Mouse (Mus musculus): ENCODE measurements at regions not wholly inside any gene's neighbourhood (a gene's known extent, or its start where the extent isn't known, plus 50 kb on each side); places are given as distances from the start of the nearest gene placed in this dataset.
A peak's percentile ranks its signal among the peaks of the same experiment; 100 is the strongest.
"Not testable (repeated sequence)": the region's sequence is repeated elsewhere in the genome, so short reads cannot be mapped to it uniquely, and the experiment has no call there.

DNA sequence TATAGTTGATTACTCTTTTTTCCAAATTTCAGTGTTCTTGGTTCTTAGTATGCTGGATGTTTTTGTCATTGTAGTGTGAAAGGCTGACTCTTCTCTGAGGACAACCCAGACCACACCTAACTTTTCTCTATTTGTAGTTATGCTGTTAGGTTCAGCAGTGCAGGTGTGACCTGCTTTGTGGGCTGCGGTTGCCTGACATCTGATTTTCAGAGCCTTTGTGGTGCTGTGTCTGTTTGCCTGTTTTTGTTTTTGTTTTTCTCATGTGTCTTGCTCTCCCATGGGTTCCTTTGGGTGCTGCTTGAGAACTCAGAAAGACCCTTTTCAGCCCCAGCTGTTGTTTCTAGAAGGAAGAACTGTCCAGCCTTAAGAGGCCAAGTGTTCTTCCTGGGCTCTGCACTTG, 52.0 kb upstream of the Trpm1 start:
- no peak for DNase-seq

DNA sequence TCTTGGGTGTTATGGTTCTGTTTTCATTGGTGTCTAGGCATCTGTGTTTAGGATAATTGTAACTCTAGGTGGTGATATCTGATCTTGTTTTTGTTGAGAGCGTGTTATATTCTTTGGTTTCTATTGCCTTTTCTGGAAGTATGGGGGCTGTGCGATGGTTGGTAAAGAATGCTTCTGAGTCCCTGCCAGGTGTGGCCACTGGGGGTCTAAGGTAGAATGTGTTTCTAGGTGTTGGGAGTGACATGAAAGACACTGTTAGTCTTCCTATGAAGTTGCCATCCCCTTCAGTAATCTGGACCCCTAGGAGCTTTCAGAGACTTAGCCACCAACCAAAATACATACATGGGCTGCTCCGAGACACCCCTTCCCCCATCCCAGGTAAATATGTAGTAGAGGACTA, 54.0 kb upstream of the Trpm1 start:
- no peak for DNase-seq

DNA sequence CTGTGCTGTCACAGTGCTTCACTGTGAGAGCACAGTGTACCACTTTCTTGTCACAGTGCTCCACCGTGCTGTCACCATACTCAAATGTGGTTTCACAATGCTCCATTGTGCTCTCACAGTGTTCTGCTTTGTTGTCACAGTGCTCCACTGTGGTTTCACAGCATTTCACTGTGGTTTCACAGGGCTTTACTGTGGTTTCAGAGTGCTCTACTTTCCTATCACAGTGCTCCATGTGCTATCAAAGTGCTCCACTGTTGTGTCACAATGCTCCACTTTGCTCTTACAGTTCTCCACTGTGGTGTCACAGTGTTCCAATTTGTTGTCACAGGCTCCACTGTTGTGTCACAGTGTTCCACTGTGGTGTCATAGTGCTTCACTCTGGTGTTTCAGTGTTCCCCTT, 63.6 kb upstream of the Trpm1 start:
- no peak for DNase-seq

DNA sequence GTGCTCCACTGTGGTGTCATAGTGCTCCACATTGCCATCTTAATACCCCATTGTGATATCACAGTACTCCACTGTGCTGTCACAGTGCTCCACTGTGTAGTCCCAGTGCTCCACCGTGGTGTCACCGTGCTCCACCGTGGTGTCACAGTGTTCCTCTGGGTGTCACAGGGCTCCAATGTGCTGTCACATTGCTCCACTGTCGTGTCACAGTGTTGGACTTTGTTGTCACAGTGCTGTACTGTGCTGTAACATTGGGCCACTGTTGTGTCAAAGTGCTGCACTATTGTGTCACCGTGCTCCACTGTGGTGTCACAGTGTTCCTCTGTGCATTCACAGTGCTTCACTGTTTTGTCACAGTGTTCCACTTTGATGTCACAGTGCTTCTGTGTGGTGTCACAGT, 64.6 kb upstream of the Trpm1 start:
- no peak for DNase-seq

DNA sequence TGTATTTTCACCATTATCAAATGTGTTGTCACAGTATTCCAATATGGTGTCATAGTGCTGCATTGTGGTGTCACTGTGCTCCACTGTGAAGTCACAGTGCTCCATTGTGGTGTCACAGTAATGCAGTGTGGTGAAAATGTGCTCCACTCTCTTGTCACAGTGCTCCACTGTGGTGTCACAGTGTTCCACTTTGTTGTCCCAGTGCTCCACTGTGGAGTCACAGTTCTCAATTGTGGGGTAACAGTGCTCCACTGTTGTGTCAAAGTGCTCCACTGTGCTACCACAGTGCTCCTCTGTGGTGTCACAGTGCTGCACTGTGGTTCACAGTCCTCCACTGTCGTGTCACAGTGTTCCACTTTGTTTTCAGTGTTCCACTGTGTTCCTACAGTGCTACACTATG, 69.7 kb upstream of the Trpm1 start:
- not testable (repeated sequence) for DNase-seq

DNA sequence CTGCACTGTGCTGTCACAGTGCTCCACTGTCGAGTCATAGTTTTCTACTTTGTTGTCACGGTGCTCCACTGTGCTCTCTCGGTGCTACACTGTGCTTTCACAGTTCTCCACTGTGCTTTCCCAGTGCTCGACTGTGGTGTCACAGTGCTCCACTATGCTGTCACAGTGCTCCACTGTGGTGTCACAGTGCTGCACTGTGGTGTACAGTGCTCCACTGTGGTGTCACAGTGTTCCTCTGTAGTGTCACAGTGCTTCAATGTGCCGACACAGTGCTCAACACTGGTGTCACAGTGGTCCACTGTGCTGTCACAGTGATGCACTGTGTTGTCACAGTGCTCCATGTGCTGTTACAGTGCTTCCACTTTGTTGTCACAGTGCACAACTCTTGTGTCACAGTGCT, 71.0 kb upstream of the Trpm1 start:
- DNase-seq = no peak

DNA sequence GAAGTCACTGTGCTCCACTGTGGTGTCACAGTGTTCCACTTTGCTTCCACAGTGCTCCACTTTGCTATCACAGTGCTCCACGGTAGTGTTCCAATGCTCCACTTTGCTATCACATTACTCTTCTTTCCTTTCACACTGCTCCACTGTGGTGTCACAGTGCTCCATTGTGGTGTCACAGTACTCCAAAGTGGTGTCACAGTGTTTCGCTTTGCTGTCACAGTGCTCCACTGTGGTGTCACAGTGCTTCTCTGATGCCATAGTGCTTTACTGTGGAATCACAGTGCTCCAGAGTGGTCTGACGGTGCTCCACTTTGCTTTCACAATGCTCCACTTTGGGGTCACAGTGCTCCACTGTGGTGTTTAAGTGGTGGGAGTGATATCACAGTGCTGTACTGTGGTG, 71.4 kb upstream of the Trpm1 start:
- no peak for DNase-seq

DNA sequence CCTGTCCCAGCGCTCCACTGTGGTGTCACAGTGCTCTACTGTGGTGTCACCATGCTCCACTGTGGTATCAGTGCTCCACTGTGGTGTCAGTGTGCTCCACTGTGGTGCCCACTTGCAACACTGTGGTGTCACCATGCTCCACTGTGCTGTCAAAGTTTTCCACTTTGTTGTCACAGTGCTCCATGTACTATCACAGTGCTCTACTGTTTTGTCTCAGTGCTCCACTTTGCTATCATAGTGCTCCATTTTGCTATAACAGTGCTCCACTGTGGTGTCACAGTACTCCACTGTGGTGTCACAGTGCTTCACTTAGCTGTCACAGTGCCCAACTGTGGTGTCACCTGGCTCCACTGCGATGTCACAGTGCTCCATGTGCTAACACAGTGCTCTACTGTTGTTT, 72.0 kb upstream of the Trpm1 start:
- DNase-seq = no peak

DNA sequence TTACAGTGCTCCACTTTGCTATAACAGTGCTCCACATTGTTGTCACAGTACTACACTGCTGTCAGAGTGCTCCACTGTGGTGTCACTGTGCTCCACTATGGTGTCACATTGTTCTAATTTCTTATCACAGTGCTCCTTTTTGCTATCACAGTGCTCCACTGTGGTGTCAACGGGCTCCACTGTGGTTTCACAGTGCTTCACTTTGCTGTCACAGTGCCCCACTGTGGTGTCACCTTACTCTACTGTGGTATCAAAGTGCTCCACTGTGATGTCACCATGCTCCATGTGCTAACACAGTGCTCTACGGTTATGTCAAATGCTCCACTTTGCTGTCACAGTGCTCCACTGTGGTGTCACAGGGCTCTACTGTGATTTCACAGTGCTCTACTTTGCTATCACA, 72.6 kb upstream of the Trpm1 start:
- no peak for DNase-seq

DNA sequence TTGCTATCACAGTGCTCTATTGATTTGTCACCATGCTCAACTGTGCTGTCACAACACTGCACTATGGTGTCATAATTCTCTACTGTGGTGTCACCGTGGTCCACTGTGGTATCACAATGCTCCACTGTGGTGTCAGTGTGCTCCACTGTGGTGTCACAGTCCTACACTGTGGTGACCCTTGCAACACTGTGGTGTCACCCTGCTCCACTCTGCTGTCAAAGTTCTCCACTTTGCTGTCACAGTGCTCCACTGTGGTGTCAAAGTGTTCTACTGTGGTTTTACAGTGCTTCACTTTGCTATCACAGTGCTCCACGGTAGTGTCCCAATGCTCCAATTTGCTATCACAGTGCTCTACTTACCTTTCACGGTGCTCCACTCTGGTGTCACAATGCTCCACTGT, 74.3 kb upstream of the Trpm1 start:
- DNase-seq = no peak

DNA sequence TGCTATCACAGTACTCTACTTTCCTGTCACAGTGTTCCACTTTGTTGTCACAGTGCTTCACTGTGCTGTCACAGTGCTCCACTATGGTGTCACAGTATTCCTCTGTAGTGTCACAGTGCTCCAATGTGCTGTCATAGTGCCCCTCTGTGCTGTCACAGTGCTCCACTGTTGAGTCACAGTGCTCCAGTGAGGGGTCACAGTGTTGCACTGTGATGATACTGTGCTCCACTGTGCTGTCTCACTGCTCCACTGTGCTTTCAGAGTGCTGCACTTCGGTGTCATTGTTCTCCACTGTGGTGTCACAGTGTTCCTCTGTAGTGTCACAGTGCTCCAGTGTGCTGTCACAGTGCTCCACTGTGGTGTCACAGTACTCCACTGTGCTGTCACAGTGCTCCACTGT, 75.0 kb upstream of the Trpm1 start:
- DNase-seq = no peak

DNA sequence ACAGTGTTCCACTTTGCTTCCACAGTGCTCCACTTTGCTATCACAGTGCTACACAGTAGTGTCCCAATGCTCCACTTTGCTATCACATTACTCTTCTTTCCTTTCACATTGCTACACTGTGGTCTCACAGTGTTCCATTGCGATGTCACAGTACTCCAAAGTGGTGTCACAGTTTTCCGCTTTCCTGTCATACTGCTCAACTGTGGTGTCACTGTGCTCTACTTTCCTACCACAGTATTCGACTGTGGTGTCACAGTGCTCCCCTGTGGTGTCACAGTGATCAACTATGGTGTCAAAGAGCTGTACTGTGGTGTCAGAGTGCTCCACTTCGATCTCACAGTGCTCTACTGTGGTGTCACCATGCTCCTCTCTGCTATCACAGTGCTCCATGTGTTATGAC, 76.1 kb upstream of the Trpm1 start:
- no peak for DNase-seq

DNA sequence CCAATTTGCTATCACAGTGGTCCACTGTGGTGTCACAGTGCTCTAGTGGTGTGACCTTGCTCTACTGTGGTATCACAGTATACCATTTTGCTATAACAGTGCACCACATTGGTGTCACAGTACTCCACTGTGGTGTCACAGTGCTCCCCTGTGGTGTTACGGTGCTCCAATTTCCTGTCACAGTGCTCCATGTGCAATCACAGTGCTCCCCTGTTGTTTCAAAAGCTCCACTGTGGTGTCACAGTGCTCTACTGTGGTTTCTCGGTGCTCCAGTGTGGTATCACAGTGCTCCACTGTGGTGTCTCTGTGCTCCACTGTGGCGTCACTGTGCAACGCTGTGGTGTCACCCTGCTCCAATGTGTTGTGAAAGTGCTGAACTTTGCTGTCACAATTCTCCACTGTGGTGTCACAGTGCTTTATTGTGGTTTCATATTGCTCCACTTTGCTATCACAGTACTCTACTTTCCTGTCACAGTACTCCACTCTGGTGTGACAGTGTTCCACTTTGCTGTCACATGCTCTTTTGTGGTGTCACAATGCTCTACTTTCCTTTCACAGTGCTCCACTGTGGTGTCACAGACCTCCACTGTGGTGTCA, 76.8 kb upstream of the Trpm1 start:
- no peak for DNase-seq

DNA sequence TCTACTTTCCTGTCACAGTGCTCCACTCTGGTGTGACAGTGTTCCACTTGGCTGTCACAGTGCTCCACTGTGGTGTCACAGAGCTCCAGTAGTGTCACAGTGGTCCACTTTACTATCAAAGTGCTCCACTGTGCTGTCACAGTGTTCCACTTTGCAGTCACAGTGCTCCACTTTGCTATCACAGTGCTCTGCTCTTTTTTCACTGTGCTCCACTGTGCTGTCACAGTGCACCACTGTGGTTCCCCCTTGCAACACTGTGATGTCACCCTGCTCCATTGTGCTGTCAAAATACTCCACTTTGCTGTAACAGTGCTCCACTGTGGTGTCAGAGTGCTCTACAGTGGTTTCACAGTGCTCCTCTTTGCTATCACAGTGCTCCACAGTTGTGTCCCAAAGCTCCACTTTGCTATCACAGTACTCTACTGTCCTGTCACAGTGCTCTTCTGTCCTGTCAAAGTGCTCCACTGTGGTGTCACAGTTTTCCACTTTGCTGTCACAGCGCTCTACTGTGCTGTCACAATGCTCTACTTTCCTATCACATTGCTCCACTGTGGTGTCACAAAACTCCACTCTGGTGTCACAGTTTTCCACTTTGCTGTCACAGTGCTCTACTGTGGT, 77.8 kb upstream of the Trpm1 start:
- no peak for DNase-seq

DNA sequence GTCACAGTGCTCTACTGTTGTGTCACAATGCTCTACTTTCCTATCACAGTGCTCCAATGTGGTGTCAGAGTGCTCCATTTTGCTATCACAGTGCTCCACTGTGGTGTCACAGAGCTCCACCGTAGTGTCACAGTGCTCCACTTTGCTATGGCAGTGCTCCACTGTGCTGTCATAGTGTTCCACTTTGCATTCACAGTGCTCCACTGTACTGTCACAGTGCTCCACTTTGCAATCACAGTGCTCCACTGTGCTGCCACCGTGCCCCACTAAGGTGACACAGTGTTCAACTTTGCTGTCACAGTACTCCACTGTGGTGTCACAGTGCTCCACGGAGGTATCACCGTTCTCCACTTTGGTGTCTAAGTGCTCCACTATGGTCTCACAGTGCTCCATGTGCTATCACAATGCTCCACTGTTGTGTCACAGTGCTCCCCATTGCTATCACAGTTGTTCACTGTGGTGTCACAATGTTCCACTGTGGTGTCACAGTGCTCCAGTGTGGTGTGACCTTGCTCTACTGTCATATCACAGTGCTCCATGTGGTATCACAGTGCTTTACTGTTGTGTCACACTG, 78.9 kb upstream of the Trpm1 start:
- no peak for DNase-seq

DNA sequence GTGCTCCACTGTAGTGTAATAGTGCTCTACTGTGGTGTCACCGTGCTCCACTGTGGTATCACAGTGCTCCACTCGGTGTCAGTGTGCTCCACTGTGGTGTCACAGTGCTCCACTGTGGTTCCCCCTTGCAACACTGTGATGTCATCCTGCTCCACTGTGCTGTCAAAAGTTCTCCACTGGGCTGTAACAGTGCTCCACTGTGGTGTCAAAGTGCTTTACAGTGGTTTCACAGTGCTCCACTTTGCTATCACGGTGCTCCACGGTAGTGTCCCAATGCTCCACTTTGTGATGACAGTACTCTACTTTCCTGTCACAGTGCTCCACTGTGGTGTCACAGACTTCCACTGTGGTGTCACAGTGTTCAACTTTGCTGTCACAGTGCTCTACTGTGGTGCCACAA, 79.4 kb upstream of the Trpm1 start:
- DNase-seq = no peak

DNA sequence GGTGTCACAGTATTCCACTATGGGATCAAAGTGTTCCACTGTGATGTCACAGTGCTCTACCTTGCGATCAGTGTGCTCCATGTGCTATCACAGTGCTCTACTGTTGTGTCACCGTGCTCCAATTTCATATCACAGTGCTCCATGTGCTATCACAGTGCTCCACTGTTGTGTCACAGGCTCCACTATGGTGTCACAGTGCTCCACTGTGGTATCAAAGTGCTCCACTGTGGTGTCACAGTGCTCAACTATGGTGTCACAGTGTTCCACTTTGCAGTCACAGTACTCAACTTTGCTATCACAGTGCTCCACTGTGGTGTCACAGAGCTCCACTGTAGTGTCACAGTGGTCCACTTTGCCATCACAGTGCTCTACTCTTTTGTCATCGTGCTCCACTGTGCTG, 79.9 kb upstream of the Trpm1 start:
- DNase-seq = no peak

DNA sequence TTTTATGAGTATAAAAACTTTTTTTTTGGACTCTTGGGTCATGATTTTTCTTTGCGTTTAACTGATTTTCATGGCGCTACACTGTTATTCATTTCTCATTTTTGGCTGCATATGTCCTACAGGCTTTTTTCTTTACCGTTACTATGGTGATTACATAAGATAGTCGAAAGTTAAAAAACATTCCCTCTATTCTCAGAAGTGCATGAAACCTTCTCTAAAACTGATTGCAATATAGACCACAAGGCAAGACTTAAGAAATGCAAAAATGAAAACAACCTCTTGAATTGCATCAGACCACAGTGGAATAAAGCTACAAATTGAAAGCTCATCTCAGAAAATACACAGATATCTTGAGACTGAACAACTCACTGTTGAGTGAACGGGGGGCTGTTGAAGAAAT, 82.7 kb upstream of the Trpm1 start:
- no peak for DNase-seq

DNA sequence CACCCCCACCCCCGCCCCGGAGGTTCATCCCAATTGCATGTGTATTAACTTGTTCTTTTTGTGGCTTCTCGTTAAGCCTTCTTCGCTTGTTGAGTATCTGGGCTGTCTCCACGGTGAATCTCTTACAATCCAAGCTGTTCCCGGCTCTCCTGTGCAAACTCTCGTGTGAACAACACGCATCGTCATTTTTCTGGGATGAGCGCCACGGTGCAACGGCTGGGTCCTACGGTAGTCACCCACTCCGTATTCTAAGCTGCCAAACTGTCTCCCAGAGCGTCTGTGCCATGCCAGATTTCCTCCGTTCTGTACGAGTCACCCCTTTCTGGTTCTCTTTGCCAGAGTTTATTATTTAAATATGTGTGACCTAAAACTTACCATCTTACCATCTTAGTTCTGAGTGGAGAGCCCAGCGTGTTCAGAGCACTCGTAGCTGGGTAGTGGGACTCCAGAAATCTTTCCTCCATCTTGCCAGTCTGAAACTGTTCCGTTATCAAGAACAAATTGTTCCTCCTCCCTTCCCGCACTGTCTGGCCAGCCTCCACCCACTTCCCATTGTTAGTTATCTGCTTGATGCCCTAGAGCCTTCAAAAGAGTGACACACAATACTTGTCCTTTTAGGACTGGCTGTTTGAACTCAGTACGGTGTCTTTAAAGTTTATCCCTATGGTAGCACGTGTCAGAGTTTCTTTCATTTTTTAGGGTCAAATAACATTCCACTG, 87.9 kb upstream of the Trpm1 start:
- DNase-seq = no peak

DNA sequence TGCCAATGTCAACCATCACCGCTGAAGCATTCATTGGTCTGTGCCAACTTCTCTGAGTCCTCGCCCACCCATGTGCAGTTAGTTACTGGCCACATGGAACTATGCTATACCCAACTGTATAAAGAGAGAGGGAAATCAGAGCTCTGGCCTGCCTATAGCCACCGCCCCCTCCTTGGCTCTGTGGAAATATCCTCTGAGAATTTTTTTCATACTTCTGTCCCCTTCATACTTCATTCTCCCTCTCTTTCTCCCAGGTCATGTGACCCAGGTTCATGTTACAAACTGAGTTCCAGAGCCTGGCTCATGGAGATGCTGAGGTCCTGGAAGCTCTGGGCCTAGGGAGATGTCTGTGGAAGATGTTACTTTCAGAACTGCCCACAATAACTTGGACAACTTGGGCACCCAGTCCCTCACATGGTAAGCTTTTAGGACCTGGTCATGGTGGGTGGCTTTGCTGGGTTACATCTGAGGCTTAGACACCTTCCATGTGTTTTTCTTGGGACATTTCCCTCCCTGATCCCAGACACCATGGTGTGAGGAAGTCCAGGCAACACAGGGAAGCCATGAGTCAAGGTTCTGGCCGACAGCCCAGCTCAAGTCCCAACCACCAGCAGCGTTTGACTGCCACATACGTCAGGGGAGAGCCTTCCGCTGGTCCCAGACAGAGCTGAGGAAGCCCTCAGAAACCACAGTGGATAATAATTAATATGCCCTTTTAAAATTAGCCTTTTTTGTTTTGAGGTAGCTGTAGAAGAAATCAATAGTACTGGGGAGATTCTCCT, 89.0 kb upstream of the Trpm1 start:
- peak; percentile 71 for DNase-seq

DNA sequence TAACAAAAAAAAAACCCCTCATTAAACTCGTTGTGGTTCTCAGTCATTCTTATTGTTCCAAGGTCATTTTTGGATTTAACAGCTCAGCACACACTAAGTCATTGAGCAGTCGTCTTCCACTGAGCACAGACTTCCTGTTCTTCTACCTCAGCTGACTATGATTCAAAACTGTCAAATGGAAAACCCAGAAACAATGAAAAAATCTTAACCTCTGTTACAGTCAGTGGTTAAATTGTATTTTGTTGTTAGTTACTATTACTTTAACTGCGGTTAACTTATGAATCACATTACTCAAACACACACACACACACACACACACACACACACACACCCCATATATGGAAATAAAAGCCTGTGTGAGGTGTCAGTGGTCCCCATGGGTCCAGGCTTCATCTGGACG, 92.5 kb upstream of the Trpm1 start:
- DNase-seq = no peak

DNA sequence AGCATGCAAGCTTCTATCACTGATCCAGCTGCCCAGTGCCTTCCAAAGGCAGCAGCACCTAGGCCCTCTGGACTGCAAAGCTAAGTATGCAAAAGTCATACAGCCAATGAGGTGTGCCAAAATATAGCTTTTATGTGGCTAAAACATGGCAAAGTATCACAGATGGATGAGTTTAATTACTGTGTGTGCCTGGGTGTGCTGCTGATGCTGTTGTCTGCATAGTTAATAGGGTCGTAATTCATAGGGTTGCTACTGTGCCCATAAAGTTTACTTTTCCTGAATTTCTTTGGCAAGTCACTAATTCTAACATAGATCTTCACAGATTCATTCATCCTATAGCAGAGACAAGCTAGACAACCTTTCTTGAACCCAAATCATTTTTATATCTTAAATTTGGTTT, 93.1 kb upstream of the Trpm1 start:
- DNase-seq = no peak

DNA sequence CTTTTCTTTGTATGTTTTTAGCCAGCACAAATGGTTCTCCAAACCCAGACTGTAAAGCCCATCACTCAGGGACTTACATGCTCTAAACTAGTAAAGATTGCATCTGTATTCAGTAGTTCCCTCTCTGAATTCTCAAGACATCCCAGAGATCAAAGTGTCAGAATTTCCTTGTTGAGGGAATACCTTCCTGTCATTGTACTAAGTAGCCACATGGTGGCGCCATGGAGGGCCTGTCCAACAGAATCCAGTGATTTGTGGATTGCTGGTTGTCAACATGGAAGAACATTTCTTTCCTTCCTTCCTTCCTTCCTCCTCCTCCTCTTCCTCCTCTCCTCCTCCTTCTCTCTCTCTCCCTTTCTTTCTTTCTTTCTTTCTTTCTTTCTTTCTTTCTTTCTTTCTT, 93.6 kb upstream of the Trpm1 start:
- no peak for DNase-seq

Measured in adrenal gland, adult 8-10 months (tissue).